Mouse (Mus musculus): Measurements from ENCODE around the gene Rwdd1. TPM values are rescaled to one million over a fixed set of nuclear protein-coding genes. Genes with fewer than 3 reads are reported as not detected.
A peak's percentile ranks its signal among the peaks of the same experiment; 100 is the strongest.

Gene Rwdd1
- polyA plus RNA-seq (2015; fragmentation: Nextera tagmentation; extraction: Ambion mirVana), result 72.8 and 84.5 TPM in 2 replicates

DNA sequence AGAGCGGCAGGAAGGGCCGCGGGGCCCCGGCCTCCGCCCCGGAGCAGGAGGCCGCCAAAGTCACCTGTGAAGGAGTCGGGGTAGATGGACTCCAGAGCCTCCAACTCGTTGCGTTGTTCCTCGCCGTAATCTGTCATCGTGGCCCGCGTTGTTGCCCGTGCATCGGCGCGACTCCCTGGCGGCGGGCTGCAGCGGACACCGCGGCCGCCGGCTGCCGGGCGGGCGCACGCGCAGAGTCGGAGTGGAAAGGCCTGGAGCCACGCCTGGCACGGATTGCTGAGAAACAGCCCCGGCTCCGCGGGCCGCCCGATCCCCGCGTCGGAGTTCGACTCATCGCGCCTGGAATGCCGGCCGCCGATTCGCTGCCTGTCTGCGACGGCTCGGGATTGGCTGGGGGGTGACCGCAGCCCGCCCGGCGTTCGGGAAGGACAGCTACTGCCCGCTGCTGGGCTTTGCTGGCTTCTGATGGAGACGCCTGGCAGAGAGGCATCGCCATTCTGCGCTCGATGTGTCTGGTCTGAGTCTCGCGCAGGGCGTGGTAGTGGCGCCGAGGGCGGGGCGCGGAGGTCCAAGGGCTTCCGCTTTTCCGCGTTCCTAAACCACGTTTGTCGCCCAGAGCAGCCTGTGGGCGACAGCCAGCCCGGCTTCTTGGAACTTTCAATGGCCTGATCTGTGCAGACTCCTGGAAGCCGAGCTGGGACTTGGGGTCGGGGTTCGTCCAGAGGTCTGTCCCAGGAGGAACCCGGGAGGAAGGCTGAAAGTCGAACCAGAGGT, at the start of gene Rwdd1:
Rwdd1 (minus strand) TSS at position 323 of the 774 bp plus-strand sequence.
- Histone ChIP-seq H3K9me3 (replicated peaks) (no peaks in the 10 kb centered on the region), H3K4me1 (replicated peaks) (peaks cover 43% of the 10 kb centered on the region), H3K9ac (peak within 1 kb of the TSS; percentile 91), H3K4me3 (replicated peaks) (peak within 1 kb of the TSS; percentile 82), H3K27me3 (no peaks in the 10 kb centered on the region), H3K36me3 (peaks cover 9% of the 10 kb centered on the region; the same call in 1 of the 2 replicates), H3K4me2 (peak within 1 kb of the TSS; percentile 88), H3K27ac (peak within 1 kb of the TSS; percentile 94)
- peak; percentile 99 for ATAC-seq (ENCODE audit: low read depth)
- under 1% methylated on average over 81 of the region's 82 CpGs for WGBS (ENCODE audit: insufficient replicate concordance)
- peak; percentile 98 for DNase-seq

DNA sequence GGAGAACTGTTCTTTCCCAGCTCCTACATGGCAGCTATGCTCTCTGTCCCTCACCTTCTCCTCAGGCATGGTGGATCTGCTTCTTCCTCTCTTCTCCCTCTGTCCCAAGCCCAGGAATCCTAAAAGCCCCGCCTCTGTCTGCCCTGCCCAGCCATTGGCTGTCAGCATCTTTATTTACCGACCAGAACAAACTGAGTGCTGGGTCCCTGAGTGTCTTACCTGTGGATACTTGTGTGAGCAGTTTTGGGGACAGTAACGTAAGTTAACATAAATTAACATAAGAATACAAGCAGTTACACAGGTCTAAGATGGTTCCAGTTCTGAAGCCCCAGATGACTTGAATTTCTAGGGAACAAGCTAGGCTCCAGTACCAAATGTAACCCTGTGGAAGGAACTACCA, 47.2 kb upstream of the Rwdd1 start:
- DNase-seq, result no peak
- Histone ChIP-seq H3K4me3 (replicated peaks) (no peak overlapping the region), H3K27me3 (no peaks in the 10 kb centered on the region), H3K4me1 (replicated peaks) (no peaks in the 10 kb centered on the region), H3K36me3 (no peaks in the 10 kb centered on the region), H3K4me2 (no peak overlapping the region), H3K27ac (no peak overlapping the region), H3K9me3 (replicated peaks) (no peaks in the 10 kb centered on the region), H3K9ac (no peak overlapping the region)
- no peak for ATAC-seq (ENCODE audit: low read depth)
- 35% methylated on average over 3 of the region's 3 CpGs for WGBS (ENCODE audit: insufficient replicate concordance)

DNA sequence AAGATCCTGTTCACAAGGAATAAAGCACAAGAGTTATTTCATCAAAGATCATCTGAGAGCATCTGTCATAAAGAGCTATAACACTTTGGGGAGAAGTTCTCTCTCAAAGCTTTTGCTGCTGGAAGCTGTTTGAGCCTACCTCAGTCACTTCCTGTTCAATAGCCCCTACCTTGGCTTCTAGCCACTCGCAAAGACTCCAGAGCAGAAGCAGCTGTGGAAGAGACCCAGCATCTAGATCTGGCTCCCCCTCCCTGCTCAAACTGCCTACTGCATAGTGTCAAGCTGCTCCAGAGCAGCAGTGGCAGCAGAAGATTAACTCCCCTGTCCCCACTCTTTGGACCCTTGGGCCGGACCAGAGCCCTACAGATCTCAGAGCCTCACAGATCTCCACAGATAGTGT, 34.6 kb upstream of the Rwdd1 start:
- Histone ChIP-seq H3K27ac (no peak overlapping the region), H3K4me2 (no peak overlapping the region), H3K9ac (no peak overlapping the region), H3K27me3 (no peaks in the 10 kb centered on the region), H3K4me1 (replicated peaks) (no peaks in the 10 kb centered on the region), H3K4me3 (replicated peaks) (no peak overlapping the region), H3K36me3 (no peaks in the 10 kb centered on the region), H3K9me3 (replicated peaks) (no peaks in the 10 kb centered on the region)
- no peak for ATAC-seq (ENCODE audit: low read depth)
- WGBS (ENCODE audit: insufficient replicate concordance), result 42% methylated on average over 2 of the region's 2 CpGs
- DNase-seq, result no peak

DNA sequence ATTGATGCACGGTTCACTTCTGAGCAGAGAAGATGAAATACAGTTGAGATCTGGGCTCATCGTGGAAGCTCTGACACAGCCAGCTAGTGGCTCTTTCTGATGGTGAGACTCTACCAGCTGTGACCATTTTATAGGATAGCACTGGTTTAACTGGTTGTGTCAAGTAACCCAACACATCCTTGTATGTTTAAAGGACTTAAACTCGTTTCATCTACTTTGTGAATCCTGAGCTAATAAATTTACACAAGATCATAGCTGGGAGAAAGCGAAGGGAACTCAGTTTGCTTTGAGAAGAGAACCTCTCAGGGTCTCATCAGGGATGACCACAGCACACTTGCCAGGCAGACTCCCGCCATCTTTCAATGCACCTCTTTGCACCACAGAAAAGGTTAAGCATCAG, 24.8 kb upstream of the Rwdd1 start, which contains the start of gene Calhm4:
Calhm4 (minus strand) TSS at position 101 of the 400 bp plus-strand sequence.
- Histone ChIP-seq H3K27me3 (no peaks in the 10 kb centered on the region), H3K36me3 (no peaks in the 10 kb centered on the region), H3K27ac (no peak within 1 kb of the TSS), H3K9me3 (replicated peaks) (no peaks in the 10 kb centered on the region), H3K4me1 (replicated peaks) (no peaks in the 10 kb centered on the region), H3K9ac (no peak within 1 kb of the TSS), H3K4me2 (no peak within 1 kb of the TSS), H3K4me3 (replicated peaks) (no peak within 1 kb of the TSS)
- DNase-seq (no peak), ATAC-seq (ENCODE audit: low read depth) (no peak)
- 63% methylated on average over 5 of the region's 5 CpGs for WGBS (ENCODE audit: insufficient replicate concordance)

DNA sequence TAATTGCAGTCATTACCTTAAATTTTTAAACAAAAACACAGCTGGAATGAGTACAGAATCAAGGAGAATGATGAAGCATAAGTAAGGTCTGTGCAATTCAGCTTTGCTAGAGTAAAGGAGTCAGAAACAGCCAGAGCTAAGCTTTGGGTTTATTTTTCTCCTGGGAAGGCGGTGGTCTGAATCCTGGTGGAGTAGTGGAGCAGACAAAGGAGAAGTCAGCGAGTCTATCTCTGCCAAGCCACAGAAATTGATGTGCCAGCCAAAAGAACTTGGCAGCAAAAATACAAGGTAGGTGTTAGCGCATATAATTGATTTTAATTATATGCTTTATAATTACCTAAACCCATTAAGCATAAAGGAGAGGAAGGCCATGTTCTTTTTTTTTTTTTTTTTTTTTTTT, 18.0 kb upstream of the Rwdd1 start, which contains the start of gene Trappc3l:
Trappc3l (plus strand) TSS at position 197 of the 400 bp plus-strand sequence.
- H3K36me3 ChIP-seq, result no peaks in the 10 kb centered on the region
- no peaks in the 10 kb centered on the region for H3K9me3 ChIP-seq (replicated peaks)
- no peak within 1 kb of the TSS for H3K4me3 ChIP-seq (replicated peaks)
- WGBS (ENCODE audit: insufficient replicate concordance), result 73% methylated on average over 3 of the region's 3 CpGs
- ATAC-seq (ENCODE audit: low read depth) (no peak), DNase-seq (no peak)
- no peaks in the 10 kb centered on the region for H3K27me3 ChIP-seq
- H3K27ac ChIP-seq, result no peak within 1 kb of the TSS
- no peaks in the 10 kb centered on the region for H3K4me1 ChIP-seq (replicated peaks)
- H3K9ac ChIP-seq, result no peak within 1 kb of the TSS
- no peak within 1 kb of the TSS for H3K4me2 ChIP-seq

DNA sequence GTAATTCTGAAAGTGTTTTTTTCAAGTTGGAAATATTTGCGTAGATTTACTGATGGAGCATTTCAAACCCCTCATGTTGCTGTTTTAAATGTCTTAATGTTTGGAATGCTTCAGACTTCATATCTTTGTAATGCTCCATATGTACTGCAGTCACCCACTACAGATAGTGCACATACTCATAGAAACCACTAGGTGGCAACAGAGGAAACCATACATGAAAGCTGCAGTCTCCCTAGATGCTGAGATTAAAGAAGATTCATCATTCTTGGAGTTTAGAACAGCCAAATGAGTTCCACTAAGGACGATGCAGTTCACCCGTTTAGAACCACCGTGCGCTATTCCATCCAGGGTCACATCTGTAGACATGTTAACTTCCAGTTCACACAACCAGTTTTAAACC, 17.2 kb upstream of the Rwdd1 start:
- 18% methylated on average over 5 of the region's 5 CpGs for WGBS (ENCODE audit: insufficient replicate concordance)

DNA sequence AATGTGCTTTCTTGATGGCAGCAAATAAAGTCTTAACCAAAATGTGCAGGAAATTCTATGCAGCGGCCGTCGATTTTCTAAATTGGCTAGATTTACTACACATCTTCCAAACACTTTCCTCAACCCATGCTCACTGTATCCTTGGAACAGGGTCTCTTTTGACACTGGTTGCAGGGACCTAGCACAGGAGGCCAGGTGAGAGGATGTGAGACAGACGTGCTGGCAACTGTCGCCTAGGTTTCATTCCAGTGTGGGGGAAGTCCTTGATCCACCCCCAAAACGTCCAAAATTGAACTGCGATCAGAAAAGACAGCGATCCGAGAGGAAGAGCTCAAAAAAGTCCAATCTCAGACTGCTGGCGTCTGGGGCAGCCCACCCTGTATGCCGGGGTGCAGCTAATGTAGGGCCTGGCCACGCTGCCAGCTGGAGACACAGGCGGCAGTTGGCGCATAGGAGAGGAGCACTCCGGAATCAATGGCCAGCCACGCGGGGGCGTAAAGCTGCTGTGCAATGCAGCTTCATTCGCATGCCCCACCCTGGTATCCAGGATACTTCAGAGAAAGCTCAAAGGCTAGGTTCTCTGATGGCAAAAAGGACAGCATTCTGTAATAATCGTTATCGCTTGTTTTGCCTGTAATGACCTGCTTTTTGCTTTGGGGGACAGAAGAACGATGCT, 14.3 kb upstream of the Rwdd1 start:
- DNase-seq, result peak; percentile 34
- peak; percentile 68 for ATAC-seq (ENCODE audit: low read depth)

More for the DNA sequence above, 17.2 kb upstream of the Rwdd1 start:
- ATAC-seq (ENCODE audit: low read depth), result no peak
- Histone ChIP-seq H3K27ac (no peak overlapping the region), H3K9me3 (replicated peaks) (no peaks in the 10 kb centered on the region), H3K9ac (no peak overlapping the region), H3K4me2 (no peak overlapping the region), H3K4me3 (replicated peaks) (no peak overlapping the region), H3K4me1 (replicated peaks) (no peaks in the 10 kb centered on the region), H3K36me3 (no peaks in the 10 kb centered on the region), H3K27me3 (no peaks in the 10 kb centered on the region)
- DNase-seq, result no peak

DNA sequence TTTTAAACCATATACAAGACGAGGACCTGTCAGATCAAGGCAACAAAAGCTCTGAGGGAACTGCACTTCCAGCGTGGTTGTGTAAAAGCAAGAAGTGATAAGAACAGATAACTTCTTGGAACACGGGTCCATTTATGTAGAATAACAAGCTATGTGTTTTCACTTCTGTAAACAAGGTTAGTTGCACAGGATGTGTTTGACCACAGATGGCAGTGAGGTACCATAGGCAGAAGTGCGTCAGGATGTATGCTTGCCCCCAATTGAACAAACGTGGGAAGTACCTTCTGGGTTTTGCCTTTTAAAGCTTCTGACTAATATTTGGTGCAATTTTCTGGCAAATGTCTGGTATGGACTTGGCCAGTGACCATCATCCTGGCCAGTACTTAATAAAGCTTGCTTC, 10.9 kb upstream of the Rwdd1 start:
- Histone ChIP-seq H3K4me2 (no peak overlapping the region), H3K4me1 (replicated peaks) (no peaks in the 10 kb centered on the region), H3K9ac (no peak overlapping the region), H3K9me3 (replicated peaks) (no peaks in the 10 kb centered on the region), H3K27me3 (no peaks in the 10 kb centered on the region), H3K36me3 (no peaks in the 10 kb centered on the region), H3K27ac (no peak overlapping the region), H3K4me3 (replicated peaks) (no peak overlapping the region)
- DNase-seq (no peak), ATAC-seq (ENCODE audit: low read depth) (no peak)
- WGBS (ENCODE audit: insufficient replicate concordance), result 22% methylated on average over 5 of the region's 5 CpGs

More for the DNA sequence above, 14.3 kb upstream of the Rwdd1 start:
- WGBS (ENCODE audit: insufficient replicate concordance), result 19% methylated on average over 22 of the region's 22 CpGs
- Histone ChIP-seq H3K4me1 (replicated peaks) (no peaks in the 10 kb centered on the region), H3K4me2 (peak overlapping the region; percentile 31), H3K9ac (no peak overlapping the region), H3K9me3 (replicated peaks) (no peaks in the 10 kb centered on the region), H3K4me3 (replicated peaks) (no peak overlapping the region), H3K27me3 (no peaks in the 10 kb centered on the region), H3K27ac (no peak overlapping the region), H3K36me3 (no peaks in the 10 kb centered on the region)

DNA sequence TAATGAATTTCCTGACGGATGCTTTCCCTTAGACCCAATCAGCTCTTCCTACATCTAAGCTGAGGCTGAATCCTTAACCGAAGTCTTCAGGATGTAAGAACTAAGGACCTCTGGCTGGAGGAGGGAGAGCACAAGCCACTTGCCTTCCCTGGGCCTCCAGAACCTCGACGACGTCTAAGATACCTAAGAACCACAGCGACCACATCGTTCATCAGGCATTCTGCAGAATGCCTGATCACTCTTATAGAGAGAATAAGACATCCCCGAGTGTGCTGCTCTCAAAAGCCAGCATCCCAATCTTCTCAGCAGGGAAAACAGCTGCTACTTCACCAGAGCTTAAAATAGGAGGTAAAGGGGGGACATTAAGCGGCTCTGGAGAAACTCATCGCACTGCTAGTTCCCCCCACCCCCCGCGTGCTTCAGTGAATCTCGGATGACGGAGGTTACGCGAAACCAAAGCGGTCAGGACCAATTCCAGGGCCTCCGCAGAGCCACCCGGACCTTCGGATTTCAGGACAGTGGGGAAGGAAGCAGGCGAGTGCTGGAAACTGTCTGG, 600 bp downstream of the Rwdd1 start:
- H3K27me3 ChIP-seq, result no peaks in the 10 kb centered on the region
- H3K27ac ChIP-seq, result peak overlapping the region; percentile 94
- H3K9me3 ChIP-seq (replicated peaks), result no peaks in the 10 kb centered on the region
- peak overlapping the region; percentile 82 for H3K4me3 ChIP-seq (replicated peaks)
- ATAC-seq (ENCODE audit: low read depth) (no peak), DNase-seq (no peak)
- H3K4me1 ChIP-seq (replicated peaks), result peaks cover 43% of the 10 kb centered on the region
- 1% methylated on average over 21 of the region's 21 CpGs for WGBS (ENCODE audit: insufficient replicate concordance)
- peak overlapping the region; percentile 91 for H3K9ac ChIP-seq
- peak overlapping the region; percentile 88 for H3K4me2 ChIP-seq
- peaks cover 10% of the 10 kb centered on the region; the same call in 1 of the 2 replicates for H3K36me3 ChIP-seq

DNA sequence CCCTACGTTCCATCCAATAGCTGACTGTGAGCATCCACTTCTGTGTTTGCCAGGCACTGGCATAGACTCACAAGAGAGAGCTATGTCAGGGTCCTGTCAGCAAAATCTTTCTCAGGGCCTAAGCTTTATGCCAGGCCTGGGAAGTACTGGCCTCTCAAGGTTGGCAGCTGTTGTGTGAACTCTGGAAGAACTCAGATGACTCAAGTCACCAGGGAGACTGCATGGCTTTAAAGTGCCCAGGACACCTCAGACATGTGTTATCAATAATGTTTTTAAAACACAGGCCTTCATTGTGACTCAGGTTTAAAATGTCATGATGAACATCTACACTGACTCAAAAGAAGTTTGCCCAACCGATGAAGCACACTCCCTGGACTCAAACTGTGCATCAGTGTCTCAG, 6.2 kb downstream of the Rwdd1 start:
- H3K4me2 ChIP-seq, result no peak overlapping the region
- H3K36me3 ChIP-seq, result peaks cover 25% of the 10 kb centered on the region
- 78% methylated on average over 2 of the region's 2 CpGs for WGBS (ENCODE audit: insufficient replicate concordance)
- H3K9ac ChIP-seq, result no peak overlapping the region
- DNase-seq (no peak), ATAC-seq (ENCODE audit: low read depth) (no peak)
- H3K27ac ChIP-seq, result no peak overlapping the region
- H3K4me1 ChIP-seq (replicated peaks), result peaks cover 22% of the 10 kb centered on the region
- no peak overlapping the region for H3K4me3 ChIP-seq (replicated peaks)
- no peaks in the 10 kb centered on the region for H3K9me3 ChIP-seq (replicated peaks)
- no peaks in the 10 kb centered on the region for H3K27me3 ChIP-seq

DNA sequence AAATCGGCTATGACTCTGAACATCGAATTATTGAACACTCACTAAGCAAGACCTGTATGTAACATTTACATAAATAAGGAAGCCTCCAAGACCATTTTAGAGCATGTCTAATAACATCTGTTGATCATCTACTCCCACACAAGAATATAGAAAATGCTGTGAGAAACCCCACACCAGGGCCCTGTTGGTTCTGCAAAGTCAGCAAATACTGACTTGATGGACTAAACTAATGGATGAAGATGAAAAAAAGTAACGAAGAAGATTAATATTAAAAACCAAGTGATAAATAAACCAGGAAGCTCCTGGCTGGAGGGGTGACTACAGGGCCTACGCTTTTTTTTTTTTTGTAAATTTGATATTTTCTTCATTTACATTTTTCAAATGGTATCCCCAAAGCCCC, 6.8 kb downstream of the Rwdd1 start:
- H3K9me3 ChIP-seq (replicated peaks), result no peaks in the 10 kb centered on the region
- 82% methylated on average over 4 of the region's 4 CpGs for WGBS (ENCODE audit: insufficient replicate concordance)
- no peak overlapping the region for H3K4me3 ChIP-seq (replicated peaks)
- H3K27me3 ChIP-seq, result no peaks in the 10 kb centered on the region
- peaks cover 31% of the 10 kb centered on the region for H3K36me3 ChIP-seq
- H3K4me1 ChIP-seq (replicated peaks), result peaks cover 16% of the 10 kb centered on the region
- DNase-seq, result no peak
- no peak overlapping the region for H3K9ac ChIP-seq
- H3K27ac ChIP-seq, result no peak overlapping the region
- no peak for ATAC-seq (ENCODE audit: low read depth)
- no peak overlapping the region for H3K4me2 ChIP-seq

Measured in liver, embryonic 13.5 days (tissue).